Mouse (Mus musculus): ENCODE data around the gene Cchcr1.
A peak's percentile ranks its signal among the peaks of the same experiment; 100 is the strongest.
"Not testable (repeated sequence)": the region's sequence is repeated elsewhere in the genome, so short reads cannot be mapped to it uniquely, and the experiment has no call there.

Gene Cchcr1

GRCm38 (mm10) chr17:35516652-35517500, at the start of gene Cchcr1, which contains the start of gene Tcf19:
Cchcr1 (plus strand) TSS chr17:35517100.
Tcf19 (minus strand) TSS chr17:35516824.
- peak; percentile 93 to 97 for DNase-seq (ENCODE audit: low spot score in 2 of 2)

GRCm38 (mm10) chr17:35468936-35469335, 48.0 kb upstream of the Cchcr1 start:
- not testable (repeated sequence) for DNase-seq (ENCODE audit: low spot score in 2 of 2)

GRCm38 (mm10) chr17:35469842-35470751, 46.8 kb upstream of the Cchcr1 start, which contains the start of gene H2-Q10:
H2-Q10 (plus strand) TSS chr17:35470089.
- DNase-seq (ENCODE audit: low spot score in 2 of 2) = peak in 1 of 2 experiments; percentile 13

DNA sequence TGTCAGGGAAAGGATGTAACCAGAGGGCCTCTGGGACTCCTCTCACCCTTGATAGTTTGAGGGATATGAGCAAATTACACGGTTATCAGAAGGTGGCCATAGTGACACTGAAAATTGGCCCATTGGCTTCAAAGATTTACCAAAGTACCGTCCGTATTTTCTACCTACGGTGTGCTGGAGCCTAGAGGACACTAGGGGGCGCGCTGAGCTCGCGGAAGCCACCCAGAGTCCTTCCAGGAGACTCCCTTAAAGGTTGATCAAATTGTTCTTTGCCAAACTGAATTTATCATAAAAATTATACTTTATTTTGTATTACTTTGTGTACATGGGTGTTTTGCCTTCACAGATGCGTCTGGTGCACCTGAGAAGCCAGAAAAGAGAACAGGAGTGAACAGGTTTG, 32.8 kb upstream of the Cchcr1 start:
- peak; percentile 21 to 37 for DNase-seq (ENCODE audit: low spot score in 2 of 2)

- DNase-seq (ENCODE audit: low spot score in 2 of 2) = no peak
Measured at GRCm38 (mm10) chr17:35485702-35486101, 31.2 kb upstream of the Cchcr1 start.

DNA sequence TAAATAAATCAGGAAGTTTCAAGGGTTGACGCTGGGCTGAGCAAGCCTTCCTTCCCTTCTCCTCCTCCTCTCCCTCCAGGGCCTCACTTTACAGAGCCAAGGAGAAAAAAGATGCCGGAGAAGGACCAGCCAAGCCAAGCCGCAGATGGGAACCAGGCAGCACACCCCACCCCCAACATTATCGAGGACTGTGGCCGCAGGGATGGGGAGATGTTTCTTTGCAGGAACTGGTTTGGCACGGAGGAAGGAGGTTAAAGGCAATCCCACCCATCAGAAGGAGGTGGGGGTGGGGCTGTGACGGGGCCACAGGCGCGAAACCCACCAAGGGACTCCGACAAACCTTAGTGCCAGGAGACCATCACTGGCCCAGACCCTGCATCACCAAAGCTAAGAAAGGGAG, 30.2 kb upstream of the Cchcr1 start:
- DNase-seq (ENCODE audit: low spot score in 2 of 2) = no peak

DNA sequence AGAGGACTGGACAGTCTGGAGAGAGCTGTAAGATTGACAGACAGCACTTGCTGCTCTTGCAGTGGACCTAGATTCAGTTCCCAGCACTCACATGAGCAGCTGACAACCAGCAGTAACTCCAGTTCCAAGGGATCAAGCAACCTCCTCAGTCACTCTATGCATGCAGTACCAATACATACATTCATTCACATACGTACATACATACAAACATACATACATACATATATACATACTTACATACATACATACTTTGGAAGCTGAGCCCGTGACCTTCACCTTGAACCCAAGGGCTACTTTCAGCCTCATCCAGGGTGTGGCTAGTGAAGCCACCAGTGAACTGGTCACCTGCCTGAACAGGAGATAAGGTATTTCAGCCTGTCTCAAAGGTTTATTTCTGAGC, 28.9 kb upstream of the Cchcr1 start:
- DNase-seq (ENCODE audit: low spot score in 2 of 2) = no peak

DNA sequence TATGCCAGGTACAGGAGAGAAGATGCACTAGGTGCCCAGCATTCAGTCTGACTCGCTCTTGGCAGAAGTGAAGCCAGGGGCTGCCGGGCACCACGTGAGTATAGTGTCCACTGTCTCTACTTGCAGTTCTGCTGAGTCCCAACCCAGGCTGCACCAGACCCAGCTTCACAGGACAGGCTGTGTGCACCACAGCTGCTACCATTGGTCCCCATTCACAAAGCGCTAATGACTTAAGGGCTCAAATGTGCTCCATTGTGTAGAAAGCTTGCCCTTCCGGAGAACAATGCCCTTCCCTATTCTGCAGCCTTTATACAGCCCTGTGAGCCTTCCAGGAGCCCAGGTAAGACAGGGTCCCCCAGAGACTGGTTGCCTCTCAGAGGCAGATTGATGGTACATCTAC, 26.6 kb upstream of the Cchcr1 start:
- no peak for DNase-seq (ENCODE audit: low spot score in 2 of 2)

GRCm38 (mm10) chr17:35497124-35497523, 19.8 kb upstream of the Cchcr1 start:
- no peak for DNase-seq (ENCODE audit: low spot score in 2 of 2)

GRCm38 (mm10) chr17:35502226-35502625, 14.7 kb upstream of the Cchcr1 start:
- DNase-seq (ENCODE audit: low spot score in 2 of 2) = no peak

DNA sequence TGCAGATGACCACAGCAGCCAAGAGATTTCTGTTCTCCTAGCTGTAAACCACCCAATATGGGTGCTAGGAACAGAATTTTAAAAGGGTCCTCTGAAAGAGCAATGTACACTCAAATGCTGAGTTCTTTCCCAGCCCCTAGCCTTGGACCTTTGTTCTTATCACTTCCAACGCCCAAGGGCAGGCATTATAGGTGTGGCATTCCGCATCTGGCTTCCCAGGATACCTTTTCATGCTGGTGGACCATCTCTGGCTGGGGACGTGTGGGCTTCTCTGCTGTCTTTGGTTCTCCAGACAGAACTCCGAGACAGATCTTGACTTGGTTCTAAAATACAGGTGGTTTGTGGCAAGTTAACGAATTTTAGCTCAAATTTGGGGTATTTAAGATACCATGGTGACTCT, 14.1 kb upstream of the Cchcr1 start:
- DNase-seq (ENCODE audit: low spot score in 2 of 2) = no peak

DNA sequence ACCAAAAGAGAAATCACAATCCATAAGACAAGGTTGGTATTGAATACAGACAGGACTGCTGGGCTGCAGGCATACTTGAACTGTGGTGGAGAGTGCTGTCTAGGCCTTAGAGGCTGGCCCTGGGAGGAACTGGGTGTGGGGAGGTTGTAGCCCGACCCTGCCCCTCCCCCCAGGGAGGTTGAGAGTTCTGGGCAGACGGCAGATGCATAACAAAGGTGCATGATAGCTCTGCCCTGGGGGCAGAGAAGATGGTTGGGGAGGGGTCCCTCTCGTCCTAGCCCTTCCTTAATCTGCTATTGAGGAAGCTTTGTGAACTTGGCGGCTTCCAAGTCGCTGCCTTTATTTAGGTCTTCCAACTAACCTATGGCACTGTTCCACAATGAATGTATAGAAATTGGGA, 13.1 kb upstream of the Cchcr1 start:
- no peak for DNase-seq (ENCODE audit: low spot score in 2 of 2)

DNA sequence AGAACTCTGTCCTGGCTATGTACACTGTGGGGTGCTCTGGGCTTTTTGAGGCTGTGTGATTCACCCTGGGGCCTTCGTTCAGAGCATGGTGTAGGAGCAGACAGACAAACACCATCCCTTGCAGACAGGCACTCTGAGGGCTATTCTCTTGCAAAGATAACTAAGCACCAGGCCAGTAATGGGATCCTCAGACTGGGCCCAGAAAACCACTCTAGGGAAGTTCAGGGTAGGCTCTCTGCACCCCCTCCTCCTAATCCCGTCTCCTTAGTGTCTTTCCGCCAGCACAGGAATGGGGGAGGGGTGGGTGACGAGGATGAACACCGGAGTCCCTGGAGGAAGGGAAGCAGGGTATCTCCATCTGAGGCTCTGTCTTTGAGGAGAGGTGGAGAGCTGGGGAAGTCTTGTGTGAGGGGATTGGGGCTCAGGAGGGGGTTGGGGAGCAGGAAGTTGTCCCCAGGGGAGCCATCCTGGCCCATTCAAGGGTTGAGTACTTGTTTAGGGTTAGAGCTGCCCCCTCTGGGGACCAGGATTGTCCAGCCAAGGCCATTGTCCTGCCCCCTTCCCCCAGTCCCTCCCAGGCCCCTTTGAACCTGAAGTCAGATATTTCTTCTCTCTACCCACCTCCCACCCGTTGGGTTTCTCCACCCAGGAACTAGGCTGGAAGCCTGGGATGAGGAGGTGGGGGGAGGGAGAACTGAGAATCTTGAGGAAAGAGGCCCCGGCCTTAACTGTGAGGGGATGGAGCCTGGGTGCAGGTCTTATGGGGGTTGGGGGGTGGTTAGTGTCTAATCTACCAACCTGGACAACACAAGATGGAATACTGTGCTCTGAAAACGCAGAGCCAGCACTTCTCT, 12.0 kb upstream of the Cchcr1 start:
- no peak for DNase-seq (ENCODE audit: low spot score in 2 of 2)

GRCm38 (mm10) chr17:35505776-35506175, 11.1 kb upstream of the Cchcr1 start, which contains the start of gene Pou5f1:
Pou5f1 (plus strand) TSS chr17:35506018.
- no peak for DNase-seq (ENCODE audit: low spot score in 2 of 2)

DNA sequence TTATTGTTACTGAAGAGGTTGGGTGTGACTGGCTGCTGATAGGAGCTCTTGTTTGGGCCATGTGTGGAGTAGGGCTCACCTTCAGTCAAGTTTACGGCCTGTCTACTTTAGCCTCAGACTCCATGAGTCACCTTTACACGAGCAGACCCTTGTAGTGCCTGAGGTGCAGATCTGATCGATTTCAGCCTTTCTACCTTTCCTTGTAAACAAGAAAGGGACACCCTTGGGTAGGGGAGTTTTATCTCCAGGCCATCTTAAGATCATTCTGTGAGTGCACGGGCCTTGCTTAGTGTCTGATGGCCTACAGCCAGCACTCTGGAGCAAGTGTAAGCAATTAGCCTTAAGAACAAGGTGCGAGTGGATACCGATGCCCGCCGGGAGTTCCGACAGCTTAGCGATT, 10.0 kb upstream of the Cchcr1 start:
- no peak for DNase-seq (ENCODE audit: low spot score in 2 of 2)

DNA sequence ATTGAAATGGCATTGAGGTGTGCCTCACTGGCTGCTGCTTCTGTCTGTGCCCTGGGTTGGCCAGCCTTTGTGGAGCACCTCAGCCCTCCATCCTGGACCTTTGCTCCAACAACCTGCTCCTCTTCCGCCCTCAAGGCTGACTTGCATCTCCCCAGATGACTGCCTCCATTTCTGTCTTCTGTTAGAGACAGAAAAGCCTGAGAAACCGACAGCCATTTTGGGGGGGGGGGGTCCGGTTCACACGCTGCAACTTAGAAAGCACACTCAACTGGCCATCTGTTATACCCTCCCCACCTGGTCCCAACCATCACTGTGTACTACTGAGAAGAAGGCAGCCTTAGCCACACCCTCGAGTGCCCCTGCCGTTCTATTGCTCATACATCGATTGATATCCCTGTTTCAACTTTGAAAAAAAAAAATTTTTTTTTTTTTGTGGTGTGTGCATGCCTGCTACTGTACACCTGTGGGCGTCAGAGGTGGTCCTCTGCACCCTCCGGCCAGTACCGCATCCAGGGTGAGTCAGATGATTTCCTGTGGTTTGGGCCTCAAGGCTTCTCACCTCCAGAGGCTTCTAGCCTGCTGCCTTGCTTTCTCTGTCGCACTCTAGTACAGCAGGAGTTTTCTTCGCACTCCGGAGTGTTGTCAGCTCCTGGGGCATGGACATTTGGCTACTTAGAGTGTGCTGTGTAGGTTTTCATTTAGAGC, 9.2 kb upstream of the Cchcr1 start:
- DNase-seq (ENCODE audit: low spot score in 2 of 2) = no peak

GRCm38 (mm10) chr17:35508279-35508678, 8.6 kb upstream of the Cchcr1 start:
- not testable (repeated sequence) for DNase-seq (ENCODE audit: low spot score in 2 of 2)

DNA sequence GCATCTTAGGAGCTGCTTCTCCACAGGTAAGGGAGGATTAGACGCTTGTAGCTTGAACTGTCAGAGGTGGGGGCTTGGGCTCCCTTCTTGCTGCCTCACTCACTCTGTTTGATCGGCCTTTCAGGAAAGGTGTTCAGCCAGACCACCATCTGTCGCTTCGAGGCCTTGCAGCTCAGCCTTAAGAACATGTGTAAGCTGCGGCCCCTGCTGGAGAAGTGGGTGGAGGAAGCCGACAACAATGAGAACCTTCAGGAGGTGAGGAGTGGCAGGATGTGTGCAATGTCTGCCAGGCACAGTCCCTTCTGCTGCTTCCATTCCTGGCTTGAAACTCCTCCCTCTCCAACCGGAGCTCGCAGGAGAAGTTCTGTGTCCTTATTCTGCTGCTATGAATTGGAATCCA, 7.6 kb upstream of the Cchcr1 start:
- no peak for DNase-seq (ENCODE audit: low spot score in 2 of 2)

- no peak for DNase-seq (ENCODE audit: low spot score in 2 of 2)
Measured at GRCm38 (mm10) chr17:35512916-35513626, 3.8 kb upstream of the Cchcr1 start.

GRCm38 (mm10) chr17:35513886-35514285, 3.0 kb upstream of the Cchcr1 start:
- DNase-seq (ENCODE audit: low spot score in 2 of 2) = peak; percentile 36 to 75

Data from urinary bladder, adult 18-20 months (tissue).